Mouse (Mus musculus) cerebellum, adult 2 months (tissue): ENCODE measurements around the gene Arid4a. TPM values are rescaled to one million over a fixed set of nuclear protein-coding genes. Genes with fewer than 3 reads are reported as not detected.
A peak's percentile ranks its signal among the peaks of the same experiment; 100 is the strongest.
"Not testable (repeated sequence)": the region's sequence is repeated elsewhere in the genome, so short reads cannot be mapped to it uniquely, and the experiment has no call there.

Experiments used
- DNase-seq, 2 experiments: peaks; one replicate each; pipeline ENCODE4 v3.0.0; 2021
- H3K27ac ChIP-seq: fragments of 200-500 bp; 2 replicates; pipeline ENCODE4 v1.5.1; 2012; ENCODE audit warnings: low read length, control low read depth, inconsistent platforms; ENCODE audit not compliant: insufficient read depth
- H3K27me3 ChIP-seq: fragments of 200-500 bp; 2 replicates; pipeline ENCODE4 v1.6.1; 2012; ENCODE audit warnings: inconsistent platforms, mild to moderate bottlenecking, low read length, moderate library complexity; ENCODE audit not compliant: control insufficient read depth, insufficient read depth
- H3K4me1 ChIP-seq: fragments of 200-500 bp; 2 replicates; pipeline ENCODE4 v1.6.1; 2011; ENCODE audit warnings: low read length; ENCODE audit not compliant: control insufficient read depth, insufficient read depth
- H3K4me3 ChIP-seq: fragments of 200-500 bp; replicated peaks from 2 replicates; pipeline ENCODE3; 2011; ENCODE audit warnings: mild to moderate bottlenecking, low read depth, low read length, control low read depth; ENCODE audit not compliant: insufficient read depth
- CTCF ChIP-seq: fragments of 200-500 bp; IDR thresholded peaks from 2 replicates; pipeline ENCODE4 v1.5.1; 2011; ENCODE audit warnings: low read depth, mild to moderate bottlenecking, control low read depth, low read length, moderate library complexity, borderline replicate concordance; ENCODE audit not compliant: insufficient read depth
- POLR2A ChIP-seq: fragments of 200-500 bp; IDR thresholded peaks from 2 replicates; pipeline ENCODE4 v1.6.1; 2011; ENCODE audit warnings: low read length, control low read depth, borderline replicate concordance; ENCODE audit not compliant: insufficient read depth
- WGBS: fragments of 180-500 bp; shearing (Covaris S2); methylation state at CpG from one replicate; pipeline ENCODE4 v1.1.7; 2018; 5-methylcytosine and 5-hydroxymethylcytosine counted together
- polyA plus RNA-seq: library from polyadenylated mRNA; depleted of rRNA; stranded (reverse); fragments of >200 nt; gene quantifications from 2 replicates; pipeline ENCODE4 v1.2.3, GENCODE M21; 2012

Arid4a gene
- polyA plus RNA-seq, 1 experiment = 18.5 TPM

DNA sequence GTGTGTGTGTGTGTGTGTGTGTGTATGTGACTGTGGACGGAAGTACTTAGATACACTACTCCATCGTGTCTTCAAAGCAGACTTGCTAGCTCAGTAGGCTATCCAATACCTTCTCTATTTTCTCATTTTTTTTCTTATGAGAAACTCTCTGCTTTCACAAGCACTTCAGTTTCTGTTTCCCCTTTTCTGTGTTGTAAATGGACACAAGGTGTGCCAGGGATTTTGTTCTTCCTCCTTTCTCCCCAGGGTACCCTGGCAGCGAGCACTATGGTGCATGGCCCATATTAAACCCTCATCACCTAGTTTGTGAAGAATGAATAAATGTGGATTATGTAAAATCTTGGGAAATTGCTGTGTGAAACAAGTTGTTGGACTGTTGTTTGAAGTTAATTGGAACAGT is 39.7 kb downstream of the Arid4a start:
- Histone ChIP-seq H3K27me3 (no peaks in the 10 kb centered on the region), H3K27ac (no peak overlapping the region), H3K4me1 (peaks cover 8% of the 10 kb centered on the region), H3K4me3 (no peak overlapping the region)
- 45% methylated on average over 3 of the region's 3 CpGs for WGBS
- peak in 1 of 2 experiments; percentile 24 for DNase-seq
- TF ChIP-seq CTCF (no peak), POLR2A (no peak)

DNA sequence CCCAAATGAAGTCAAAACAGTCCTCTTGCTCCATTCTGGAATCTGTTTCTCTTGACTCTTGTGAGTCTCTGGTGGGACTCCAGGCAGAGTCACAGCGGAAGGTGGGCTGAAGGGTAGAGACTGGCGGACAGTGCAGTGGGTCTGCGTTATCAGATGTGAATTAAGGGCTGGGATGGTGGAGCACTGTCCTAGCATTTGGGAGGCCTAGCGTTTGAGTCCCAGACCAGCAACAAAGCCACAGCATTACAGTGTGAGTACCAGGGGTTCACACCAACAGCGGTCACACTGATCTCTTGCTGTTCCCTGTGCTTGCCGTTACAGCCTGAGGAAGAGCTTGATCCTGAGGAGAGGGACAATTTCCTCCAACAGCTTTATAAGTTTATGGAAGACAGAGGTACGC is 44.0 kb downstream of the Arid4a start:
- DNase-seq = no peak
- H3K27ac ChIP-seq = no peak overlapping the region
- peaks cover 2% of the 10 kb centered on the region; the same call in 1 of the 2 replicates for H3K4me1 ChIP-seq
- 94% methylated on average over 7 of the region's 7 CpGs for WGBS
- TF ChIP-seq CTCF (no peak), POLR2A (no peak)
- no peaks in the 10 kb centered on the region for H3K27me3 ChIP-seq
- no peak overlapping the region for H3K4me3 ChIP-seq

DNA sequence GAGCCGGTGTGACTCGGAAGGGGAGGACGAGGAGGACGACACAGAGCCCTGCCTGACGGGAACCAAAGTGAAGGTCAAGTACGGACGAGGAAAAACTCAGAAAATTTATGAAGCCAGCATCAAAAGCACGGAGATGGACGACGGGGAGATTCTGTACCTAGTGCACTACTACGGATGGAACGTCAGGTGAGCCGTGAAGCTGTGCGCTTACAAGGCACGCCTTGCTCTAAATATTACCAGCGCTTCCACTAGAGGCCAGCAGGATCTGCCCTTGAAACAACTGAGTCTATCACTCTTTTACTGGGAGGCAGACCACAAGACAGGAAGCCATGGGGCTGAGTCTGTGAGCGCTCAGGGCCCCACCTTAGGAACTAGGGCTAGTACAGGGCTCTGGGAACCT is 54.1 kb downstream of the Arid4a start:
- no peaks in the 10 kb centered on the region for H3K27me3 ChIP-seq
- TF ChIP-seq POLR2A (no peak), CTCF (no peak)
- no peak overlapping the region for H3K4me3 ChIP-seq
- H3K27ac ChIP-seq = no peak overlapping the region
- H3K4me1 ChIP-seq = no peaks in the 10 kb centered on the region
- WGBS = 94% methylated on average over 17 of the region's 17 CpGs
- DNase-seq = no peak

DNA sequence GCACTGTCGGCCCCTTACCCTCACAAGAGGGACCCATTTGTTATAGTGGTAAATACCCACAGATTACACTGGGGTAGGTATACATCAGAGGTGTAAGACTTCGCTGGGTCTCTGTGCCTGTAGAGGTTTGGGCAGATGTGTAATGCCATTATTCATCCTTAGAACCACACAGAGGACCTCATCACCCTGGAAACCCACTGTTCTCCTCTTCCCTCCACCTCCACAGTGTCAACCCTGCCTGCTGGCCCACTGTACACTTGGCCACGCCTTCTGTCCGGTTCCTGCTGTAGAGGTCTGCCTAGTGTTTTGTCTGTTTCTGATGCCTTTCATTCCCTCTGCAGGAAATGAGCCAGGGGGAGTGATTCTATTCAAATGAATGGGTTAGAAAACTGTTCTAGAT is 56.3 kb downstream of the Arid4a start:
- Histone ChIP-seq H3K27me3 (no peaks in the 10 kb centered on the region), H3K4me3 (no peak overlapping the region), H3K4me1 (no peaks in the 10 kb centered on the region), H3K27ac (no peak overlapping the region)
- TF ChIP-seq CTCF (no peak), POLR2A (no peak)
- WGBS = 89% methylated on average over 4 of the region's 4 CpGs
- no peak for DNase-seq

DNA sequence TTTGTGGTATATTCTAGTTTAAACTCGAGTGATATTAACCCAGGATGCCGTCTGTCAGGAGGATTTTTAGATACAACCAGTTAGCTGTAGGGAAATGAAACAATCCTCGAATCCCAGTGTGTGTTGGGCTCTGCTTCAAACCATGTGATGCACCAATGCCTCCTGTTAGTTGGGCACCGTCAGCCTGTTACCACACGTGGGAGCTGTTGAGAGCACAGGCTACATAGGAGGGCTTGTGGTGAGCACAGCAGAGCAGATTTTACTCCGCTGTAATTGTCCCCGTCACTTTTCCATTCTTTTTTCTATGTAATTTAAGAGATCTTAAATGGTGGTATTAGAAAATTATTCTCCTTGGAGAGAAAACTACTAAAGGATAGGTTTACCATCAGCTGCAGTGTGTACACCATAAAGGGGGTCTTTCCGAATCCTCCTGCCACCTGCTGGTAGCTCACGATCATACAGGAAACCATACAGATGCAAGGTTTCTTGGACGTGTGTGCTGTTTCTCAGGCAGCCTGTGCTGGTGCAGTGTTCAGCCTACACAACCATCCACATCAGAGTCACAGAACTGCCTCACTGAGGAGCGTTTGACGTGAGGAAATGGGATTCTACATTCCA is 57.4 kb downstream of the Arid4a start:
- no peaks in the 10 kb centered on the region for H3K4me1 ChIP-seq
- peak; percentile 40 to 46 for DNase-seq
- H3K27ac ChIP-seq = no peak overlapping the region
- H3K27me3 ChIP-seq = no peaks in the 10 kb centered on the region
- 31% methylated on average over 12 of the region's 12 CpGs for WGBS
- no peak overlapping the region for H3K4me3 ChIP-seq
- TF ChIP-seq CTCF = peak; percentile 60; the same call in 1 of the 2 replicates
- TF ChIP-seq POLR2A = no peak

DNA sequence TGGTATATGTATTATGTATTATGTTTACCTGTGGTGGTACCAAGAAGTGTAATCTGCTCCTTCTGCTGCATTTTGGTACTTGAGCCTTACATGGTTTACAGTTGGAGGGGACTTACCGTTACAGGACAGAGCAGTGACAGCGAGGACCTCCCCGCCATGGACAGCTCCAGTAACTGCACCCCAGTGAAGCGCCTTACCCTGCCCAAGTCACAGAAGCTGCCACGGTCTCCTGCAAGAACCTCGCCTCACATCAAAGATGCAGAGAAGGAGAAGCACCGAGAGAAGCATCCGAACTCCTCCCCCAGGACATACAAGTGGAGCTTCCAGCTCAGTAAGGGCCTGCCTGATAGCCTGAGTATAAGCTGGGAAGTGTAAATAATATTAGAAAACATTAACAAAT is 70.5 kb downstream of the Arid4a start:
- Histone ChIP-seq H3K4me3 (no peak overlapping the region), H3K27me3 (no peaks in the 10 kb centered on the region), H3K27ac (no peak overlapping the region), H3K4me1 (no peaks in the 10 kb centered on the region)
- DNase-seq = no peak
- TF ChIP-seq POLR2A (no peak), CTCF (no peak)
- WGBS = 90% methylated on average over 8 of the region's 8 CpGs

DNA sequence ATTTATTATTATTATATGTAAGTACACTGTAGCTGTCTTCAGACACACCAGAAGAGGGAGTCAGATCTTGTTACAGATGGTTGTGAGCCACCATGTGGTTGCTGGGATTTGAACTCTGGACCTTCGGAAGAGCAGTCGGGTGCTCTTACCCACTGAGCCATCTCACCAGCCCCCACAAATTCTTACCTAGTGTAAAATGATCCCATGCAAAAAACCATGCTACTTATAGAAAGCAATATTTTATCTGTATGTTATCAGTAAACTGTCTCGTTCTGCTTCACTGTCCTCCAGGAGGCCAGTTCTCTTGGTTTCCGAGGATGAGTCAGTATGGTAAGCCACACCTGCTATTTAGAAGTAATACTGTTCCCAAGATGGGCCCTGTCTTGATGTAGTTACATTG is 88.5 kb downstream of the Arid4a start:
- H3K4me1 ChIP-seq, H3K4me3 ChIP-seq, H3K27ac ChIP-seq, DNase-seq, H3K27me3 ChIP-seq: not testable (repeated sequence)
- 93% methylated on average over 4 of the region's 4 CpGs for WGBS

DNA sequence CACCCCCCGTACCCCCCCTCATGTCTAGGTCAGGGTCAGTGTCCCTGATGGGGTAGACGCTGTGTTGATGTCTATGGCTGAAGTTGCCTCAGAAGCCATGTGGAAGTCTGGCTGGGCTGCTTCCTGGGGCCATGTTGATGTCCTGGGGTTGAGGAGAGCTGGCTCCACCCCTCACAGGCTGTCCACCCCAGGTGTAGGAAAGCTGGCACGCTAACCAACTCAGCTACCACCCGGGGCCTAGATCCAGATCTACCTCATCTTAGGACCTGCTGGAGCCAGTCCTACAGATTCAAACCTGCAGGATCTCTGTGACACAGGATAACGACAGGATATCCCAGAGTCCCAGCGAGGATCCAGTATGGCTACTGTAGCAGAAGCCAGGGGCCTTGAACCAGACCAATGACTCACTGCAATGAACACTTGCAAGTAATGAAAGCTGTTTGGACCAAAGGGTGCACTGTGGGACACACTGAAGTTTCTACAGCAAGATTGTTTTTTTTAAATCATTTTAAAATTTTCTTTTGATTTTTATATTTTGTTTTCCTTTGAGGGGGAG is 91.5 kb downstream of the Arid4a start:
- no peak for TF ChIP-seq CTCF
- no peak for TF ChIP-seq POLR2A
- no peaks in the 10 kb centered on the region for H3K27me3 ChIP-seq
- H3K4me3 ChIP-seq = no peak overlapping the region
- 74% methylated on average over 6 of the region's 6 CpGs for WGBS
- no peak overlapping the region for H3K27ac ChIP-seq
- no peak for DNase-seq
- no peaks in the 10 kb centered on the region for H3K4me1 ChIP-seq

DNA sequence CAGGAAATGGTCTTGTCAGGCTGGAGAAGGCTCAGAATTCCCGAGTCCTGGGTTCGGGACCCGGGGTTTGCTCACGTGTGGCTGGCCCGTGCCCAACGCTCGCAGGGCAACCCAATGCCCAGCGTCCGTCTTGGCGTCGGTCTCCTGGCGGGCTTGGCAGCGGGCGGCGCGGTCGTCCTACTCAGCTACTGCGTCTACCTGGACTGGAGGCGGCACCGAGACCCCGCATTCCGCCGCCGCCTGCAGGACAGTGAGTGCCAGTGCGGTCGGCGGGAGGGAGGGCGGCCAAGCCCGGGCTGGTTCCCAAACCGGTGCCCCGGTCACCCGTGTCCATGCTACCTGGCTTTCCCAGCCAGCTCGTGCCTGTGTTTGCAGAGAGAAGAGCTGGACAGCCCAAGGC is 95.5 kb downstream of the Arid4a start, which contains the start of gene Tomm20l:
TSS of gene Tomm20l (plus strand) at position 98 of the 400 bp plus-strand sequence.
- peaks cover 6% of the 10 kb centered on the region; the same call in 1 of the 2 replicates for H3K4me1 ChIP-seq
- WGBS = 5% methylated on average over 33 of the region's 33 CpGs
- peak; percentile 56 to 65 for DNase-seq
- H3K4me3 ChIP-seq = no peak within 1 kb of the TSS
- no peaks in the 10 kb centered on the region for H3K27me3 ChIP-seq
- TF ChIP-seq CTCF = no peak
- no peak for TF ChIP-seq POLR2A
- no peak within 1 kb of the TSS for H3K27ac ChIP-seq
